Mouse (Mus musculus): ENCODE measurements around the gene Gm4846.

- no peak for TF ChIP-seq CTCF (IDR thresholded peaks at IDR 0.05; ENCODE audit: extremely low read depth, insufficient read depth, low read length)
- TF ChIP-seq POLR2A (IDR thresholded peaks at IDR 0.05; ENCODE audit: extremely low read depth, insufficient read depth, low read length), result no peak
Observed at GRCm38 (mm10) chr1:166462544-166462943, 34.8 kb downstream of the Gm4846 start.
